Mouse (Mus musculus) bone marrow, adult 2 months (tissue): ENCODE results near the gene Ggt1. TPM values are rescaled to one million over a fixed set of nuclear protein-coding genes. Genes with fewer than 3 reads are reported as not detected.

Experiments used
- H3K27ac ChIP-seq: fragments of 200-500 bp; 2 replicates; pipeline ENCODE4 v1.5.1; 2012; ENCODE audit warnings: low read depth, mild to moderate bottlenecking, control low read depth, inconsistent platforms, low read length; ENCODE audit not compliant: control insufficient read depth, poor library complexity, insufficient read depth
- H3K4me1 ChIP-seq: fragments of 200-500 bp; 2 replicates; pipeline ENCODE4 v1.6.1; 2011; ENCODE audit warnings: low read length; ENCODE audit not compliant: control insufficient read depth, insufficient read depth
- H3K4me3 ChIP-seq: fragments of 200-500 bp; replicated peaks from 2 replicates; pipeline ENCODE3; 2011; ENCODE audit warnings: mild to moderate bottlenecking, low read depth, low read length, control low read depth; ENCODE audit not compliant: control insufficient read depth
- CTCF ChIP-seq: fragments of 200-500 bp; IDR thresholded peaks from 2 replicates; pipeline ENCODE4 v1.5.1; 2011; ENCODE audit warnings: low read length, control low read depth; ENCODE audit not compliant: control insufficient read depth, insufficient read depth
- POLR2A ChIP-seq: fragments of 200-500 bp; IDR thresholded peaks from 2 replicates; pipeline ENCODE4 v1.6.1; 2011; ENCODE audit warnings: low read depth, mild to moderate bottlenecking, control low read depth, low read length, borderline replicate concordance; ENCODE audit not compliant: control insufficient read depth
- WGBS: fragments of 180-500 bp; shearing (Covaris S2); methylation state at CpG from one replicate; pipeline ENCODE4 v1.1.7; 2018; 5-methylcytosine and 5-hydroxymethylcytosine counted together
- polyA plus RNA-seq: library from polyadenylated mRNA; stranded (reverse); fragments of >200 nt; gene quantifications from 2 replicates; pipeline ENCODE4 v1.2.4, GENCODE M21; 2011; ENCODE audit warnings: low replicate concordance; ENCODE audit not compliant: missing spikeins, insufficient read depth, insufficient read length

Gene Ggt1
- polyA plus RNA-seq, 1 experiment: 11.4 TPM

DNA sequence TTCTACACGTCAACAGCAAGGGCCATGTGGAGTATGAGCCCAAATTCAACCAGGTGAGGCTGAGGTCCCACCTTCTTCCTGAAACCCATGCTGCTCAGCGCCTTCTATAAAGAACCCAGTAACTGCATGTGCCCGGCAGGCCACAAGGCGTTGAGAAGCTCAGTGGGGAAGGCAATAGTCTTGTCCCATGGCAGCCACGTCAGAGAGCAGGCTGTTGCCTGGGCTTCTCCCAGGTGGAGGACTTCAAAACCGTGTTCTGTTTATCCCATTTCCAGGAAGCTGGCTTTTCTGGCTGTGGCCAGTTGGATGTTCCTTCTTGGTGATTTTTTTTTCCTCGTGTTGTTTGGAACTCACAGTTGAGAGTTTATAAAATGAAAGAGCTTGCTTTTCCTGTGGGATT, 49.1 kb downstream of the Ggt1 start:
- WGBS: 85% methylated on average over 7 of the region's 7 CpGs
- TF ChIP-seq POLR2A (no peak), CTCF (no peak)
- Histone ChIP-seq H3K27ac (no peak overlapping the region), H3K4me3 (no peak overlapping the region), H3K4me1 (no peaks in the 10 kb centered on the region)

DNA sequence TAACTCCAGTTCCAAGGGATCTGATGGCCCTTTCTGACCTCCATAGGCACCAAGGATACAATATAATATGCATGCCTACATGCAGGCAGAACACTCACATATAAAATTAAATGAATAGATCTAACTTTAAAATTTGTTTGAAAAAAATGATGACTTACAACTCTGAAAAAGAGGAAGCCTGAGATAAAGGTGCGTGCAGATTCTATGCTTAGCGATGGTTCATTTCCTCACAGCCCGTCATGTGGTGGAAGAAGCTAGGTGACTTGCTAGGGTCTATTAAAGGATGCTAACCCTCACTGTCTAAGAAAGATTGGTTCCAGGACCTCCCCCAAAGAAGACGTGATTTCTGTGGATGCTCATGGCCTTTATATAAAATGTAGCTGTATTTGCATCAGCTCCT, 54.6 kb downstream of the Ggt1 start:
- no peak overlapping the region for H3K27ac ChIP-seq
- H3K4me3 ChIP-seq: no peak overlapping the region
- 39% methylated on average over 4 of the region's 4 CpGs for WGBS
- no peaks in the 10 kb centered on the region for H3K4me1 ChIP-seq
- TF ChIP-seq CTCF: no peak

DNA sequence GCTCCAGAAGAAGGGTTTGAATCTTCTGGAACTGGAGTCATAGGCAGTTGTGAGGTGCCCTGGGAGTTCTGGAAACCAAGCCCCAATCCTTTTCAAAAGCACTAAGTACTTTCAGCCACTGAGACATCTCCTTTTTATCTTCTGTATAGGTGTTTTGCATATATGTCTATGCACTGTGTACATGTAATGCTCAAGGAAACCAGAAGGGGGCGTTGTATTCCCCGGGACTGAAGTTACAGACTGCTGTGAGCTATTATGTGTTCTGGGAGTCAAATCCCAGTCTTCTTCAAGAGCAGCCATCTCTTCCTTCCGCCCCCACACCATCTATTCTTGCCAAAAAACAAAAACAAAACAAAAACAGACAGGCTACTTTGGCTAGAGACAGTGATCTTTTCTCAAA, 59.4 kb downstream of the Ggt1 start:
- WGBS: 44% methylated on average over 3 of the region's 3 CpGs
- Histone ChIP-seq H3K4me1 (no peaks in the 10 kb centered on the region), H3K4me3 (no peak overlapping the region), H3K27ac (no peak overlapping the region)
- TF ChIP-seq CTCF (no peak), POLR2A (no peak)

- H3K4me3 ChIP-seq: no peak overlapping the region
- TF ChIP-seq POLR2A (no peak), CTCF (no peak)
- WGBS: 64% methylated on average over 6 of the region's 6 CpGs
- H3K4me1 ChIP-seq: no peaks in the 10 kb centered on the region
- no peak overlapping the region for H3K27ac ChIP-seq
Observed at GRCm38 (mm10) chr10:75625920-75626319, 64.5 kb downstream of the Ggt1 start.

- Histone ChIP-seq H3K4me3 (no peak overlapping the region), H3K4me1 (no peaks in the 10 kb centered on the region), H3K27ac (no peak overlapping the region)
- WGBS: 55% methylated on average over 3 of the region's 3 CpGs
- TF ChIP-seq CTCF (no peak), POLR2A (no peak)
Observed at GRCm38 (mm10) chr10:75626991-75627390, 65.6 kb downstream of the Ggt1 start.

DNA sequence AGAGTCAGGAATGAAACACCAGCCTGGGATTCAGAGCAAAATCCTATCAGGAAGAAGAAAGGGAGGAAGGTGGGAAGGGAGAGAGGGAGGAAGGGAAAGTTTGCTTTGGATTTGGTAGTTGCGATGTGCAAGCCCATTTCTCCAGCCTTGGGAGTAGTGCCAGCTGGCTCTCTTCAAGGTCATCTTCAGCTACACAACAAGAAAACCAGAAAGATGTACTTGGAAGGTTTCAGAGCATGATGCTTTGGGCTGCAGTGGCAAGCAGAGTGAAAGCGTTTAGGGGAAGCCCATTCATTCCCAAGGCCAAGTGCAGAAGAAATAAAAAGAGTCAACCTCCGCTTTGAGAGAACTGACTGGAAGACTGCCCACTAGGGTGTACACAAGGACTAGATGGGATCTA, 66.1 kb downstream of the Ggt1 start:
- Histone ChIP-seq H3K27ac (no peak overlapping the region), H3K4me1 (no peaks in the 10 kb centered on the region), H3K4me3 (no peak overlapping the region)
- TF ChIP-seq POLR2A: no peak
- TF ChIP-seq CTCF: no peak
- WGBS: 88% methylated on average over 3 of the region's 3 CpGs

DNA sequence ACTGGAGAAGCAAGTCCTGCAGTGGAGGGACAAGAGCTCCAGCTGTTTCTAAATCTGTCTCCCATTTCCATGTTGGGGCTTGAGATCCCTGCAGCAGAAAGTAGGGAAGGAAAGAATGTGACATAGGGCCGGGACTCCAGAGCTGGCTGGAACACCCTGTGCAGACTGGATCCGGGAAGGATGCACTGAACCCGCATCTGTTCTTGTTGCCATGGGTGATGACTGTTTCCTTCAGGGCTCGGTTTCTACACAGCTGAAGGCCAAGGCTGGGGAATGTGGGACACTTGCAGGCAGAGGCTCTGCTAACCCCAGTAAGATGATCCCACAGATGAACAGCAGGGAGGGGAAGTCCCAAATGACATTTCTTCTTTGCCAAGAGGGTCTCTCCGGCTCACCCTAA, 71.2 kb downstream of the Ggt1 start:
- Histone ChIP-seq H3K4me1 (no peaks in the 10 kb centered on the region), H3K4me3 (no peak overlapping the region), H3K27ac (no peak overlapping the region)
- WGBS: 64% methylated on average over 5 of the region's 5 CpGs
- TF ChIP-seq CTCF: no peak
- TF ChIP-seq POLR2A: no peak

- TF ChIP-seq CTCF: no peak
- no peak for TF ChIP-seq POLR2A
- no peak overlapping the region for H3K27ac ChIP-seq
Observed at GRCm38 (mm10) chr10:75633048-75633447, 71.6 kb downstream of the Ggt1 start.

GRCm38 (mm10) chr10:75633576-75634139, 72.3 kb downstream of the Ggt1 start:
- Histone ChIP-seq H3K4me3 (no peak overlapping the region), H3K4me1 (no peaks in the 10 kb centered on the region), H3K27ac (no peak overlapping the region)
- 78% methylated on average over 14 of the region's 14 CpGs for WGBS
- TF ChIP-seq POLR2A: no peak
- no peak for TF ChIP-seq CTCF

More at GRCm38 (mm10) chr10:75633048-75633447, 71.6 kb downstream of the Ggt1 start:
- no peaks in the 10 kb centered on the region for H3K4me1 ChIP-seq
- 85% methylated on average over 5 of the region's 5 CpGs for WGBS
- H3K4me3 ChIP-seq: no peak overlapping the region
